ENCODE assay signal across 35 mouse cellular contexts in genomic region chr7:133813331-133813730, GRCm38 (mm10). TPM values are rescaled to one million over a fixed set of nuclear protein-coding genes. Genes with fewer than 3 reads are reported as not detected.
DNase-seq lines count a peak whose midpoint lies in the region; ATAC-seq and TF ChIP-seq lines count a peak whose summit lies in the region.
"Had no signal": no experiment of that assay in that cellular context is flagged by ENCODE, and none has a peak within 500 bp of the region (broad histone marks: within the 10 kb centered on the region; RNA-seq: fewer than 3 reads in every experiment).

No protein-coding gene starts in this region.

- ATAC-seq in forebrain, embryonic 14.5 days, result no peak
- ATAC-seq in forebrain, embryonic 12.5 days (ENCODE audit: low FRiP score), result no peak
- peak; percentile 75 for ATAC-seq in forebrain, postnatal 0 days
- no peak for ATAC-seq in hindbrain, embryonic 13.5 days (ENCODE audit: low FRiP score)
- ATAC-seq: hindbrain, embryonic 16.5 days; midbrain, embryonic 13.5 days had no signal

- H3K9me3 ChIP-seq in forebrain, embryonic 14.5 days (replicated peaks; ENCODE audit: control insufficient read depth, low read length), result no peaks in the 10 kb centered on the region
- no peaks in the 10 kb centered on the region for H3K9me3 ChIP-seq in forebrain, embryonic 12.5 days
- no peaks in the 10 kb centered on the region for H3K9me3 ChIP-seq in forebrain, postnatal 0 days (ENCODE audit: low read length)
- no peaks in the 10 kb centered on the region for H3K9me3 ChIP-seq in hindbrain, embryonic 13.5 days
- H3K9me3 ChIP-seq: G1E; heart, embryonic 13.5 days; limb, embryonic 15.5 days; liver, embryonic 13.5 days; midbrain, embryonic 13.5 days had no signal

- 74% methylated on average over 4 of the region's 4 CpGs for WGBS in forebrain, embryonic 14.5 days
- WGBS in forebrain, embryonic 12.5 days, result 79% methylated on average over 4 of the region's 4 CpGs
- 43% methylated on average over 4 of the region's 4 CpGs for WGBS in forebrain, postnatal 0 days
- WGBS in hindbrain, embryonic 13.5 days, result 63% methylated on average over 4 of the region's 4 CpGs

- no peak overlapping the region for H3K9ac ChIP-seq in forebrain, embryonic 14.5 days (ENCODE audit: low read length)
- no peak overlapping the region for H3K9ac ChIP-seq in forebrain, embryonic 12.5 days
- H3K9ac ChIP-seq in forebrain, postnatal 0 days, result no peak overlapping the region
- H3K9ac ChIP-seq in hindbrain, embryonic 13.5 days, result no peak overlapping the region
- H3K9ac ChIP-seq: heart, embryonic 13.5 days; limb, embryonic 15.5 days; liver, embryonic 13.5 days; midbrain, embryonic 13.5 days had no signal

- no peaks in the 10 kb centered on the region for H3K4me1 ChIP-seq in forebrain, embryonic 14.5 days (ENCODE audit: control insufficient read depth, insufficient read depth, low read length)
- no peaks in the 10 kb centered on the region for H3K4me1 ChIP-seq in forebrain, embryonic 12.5 days
- peaks cover 6% of the 10 kb centered on the region for H3K4me1 ChIP-seq in forebrain, postnatal 0 days (ENCODE audit: insufficient read depth)
- H3K4me1 ChIP-seq in hindbrain, embryonic 13.5 days (replicated peaks), result no peaks in the 10 kb centered on the region
- H3K4me1 ChIP-seq: heart, embryonic 13.5 days; limb, embryonic 15.5 days; liver, embryonic 13.5 days; midbrain, embryonic 13.5 days had no signal

- no peaks in the 10 kb centered on the region for H3K27me3 ChIP-seq in forebrain, embryonic 14.5 days (replicated peaks; ENCODE audit: control insufficient read depth, insufficient read depth, low read length)
- no peaks in the 10 kb centered on the region for H3K27me3 ChIP-seq in forebrain, embryonic 12.5 days
- H3K27me3 ChIP-seq in forebrain, postnatal 0 days (ENCODE audit: insufficient read depth, low read length), result no peaks in the 10 kb centered on the region
- no peaks in the 10 kb centered on the region for H3K27me3 ChIP-seq in hindbrain, embryonic 13.5 days
- H3K27me3 ChIP-seq: heart, embryonic 13.5 days; limb, embryonic 15.5 days; liver, embryonic 13.5 days; midbrain, embryonic 13.5 days had no signal

- H3K4me2 ChIP-seq in forebrain, embryonic 14.5 days (ENCODE audit: low read length), result no peak overlapping the region
- H3K4me2 ChIP-seq in forebrain, embryonic 12.5 days, result no peak overlapping the region
- no peak overlapping the region for H3K4me2 ChIP-seq in forebrain, postnatal 0 days (ENCODE audit: low read depth)
- no peak overlapping the region for H3K4me2 ChIP-seq in hindbrain, embryonic 13.5 days
- H3K4me2 ChIP-seq: heart, embryonic 13.5 days; limb, embryonic 15.5 days; liver, embryonic 13.5 days; midbrain, embryonic 13.5 days had no signal

- no peak overlapping the region for H3K27ac ChIP-seq in forebrain, embryonic 14.5 days (ENCODE audit: low read depth, low read length)
- H3K27ac ChIP-seq in forebrain, embryonic 12.5 days, result no peak overlapping the region
- H3K27ac ChIP-seq in layer of hippocampus, adult 2 months, result peak overlapping the region; percentile 65; the same call in 1 of the 2 replicates
- peak overlapping the region; percentile 78 for H3K27ac ChIP-seq in forebrain, postnatal 0 days (ENCODE audit: low read depth, low read length)
- no peak overlapping the region for H3K27ac ChIP-seq in hindbrain, embryonic 13.5 days
- H3K27ac ChIP-seq: heart, embryonic 13.5 days; limb, embryonic 15.5 days; liver, embryonic 13.5 days; macrophage; midbrain, embryonic 13.5 days had no signal

- TF ChIP-seq CTCF in layer of hippocampus, adult 2 months (conservative IDR thresholded peaks at IDR 0.05), result no peak
- no peak for TF ChIP-seq CTCF in forebrain, postnatal 0 days (IDR thresholded peaks at IDR 0.05; ENCODE audit: low read depth)

- DNase-seq in forebrain, embryonic 14.5 days (ENCODE audit: low spot score), result peak; percentile 43
- peak; percentile 48 to 65 for DNase-seq in layer of hippocampus, adult 2 months (ENCODE audit: low spot score in 2 of 2)
- DNase-seq in layer of hippocampus, postnatal 25 days (ENCODE audit: extremely low spot score in 1 of 2, low spot score in 1 of 2), result no peak
- peak; percentile 70 for DNase-seq in brain, adult 2 months (ENCODE audit: low read depth, low spot score)
- DNase-seq in forebrain, postnatal 0 days, result peak; percentile 73
- DNase-seq in adrenal gland, adult (ENCODE audit: inconsistent age in 2 of 2, low spot score in 1 of 2), result no peak
- DNase-seq: adrenal gland, postnatal 14 days; cerebellum, adult 2 months; cerebellum, postnatal 14 days; gastrocnemius, postnatal 10 days; heart, postnatal 10 days; kidney, adult 2 months; kidney, postnatal 36 days; left cerebral cortex, postnatal 4 days; liver, embryonic 13.5 days; lung, adult 2 months; lung, postnatal 10 days; retina, postnatal 1 day; right cerebral cortex, postnatal 25 days; spleen, adult 18-20 months; thymus, adult 18-20 months; thymus, postnatal 25 days had no signal

- no peak overlapping the region for H3K4me3 ChIP-seq in forebrain, embryonic 14.5 days (ENCODE audit: low read depth, low read length)
- no peak overlapping the region for H3K4me3 ChIP-seq in forebrain, embryonic 12.5 days (replicated peaks)
- H3K4me3 ChIP-seq in layer of hippocampus, adult 2 months, result no peak overlapping the region
- no peak overlapping the region for H3K4me3 ChIP-seq in forebrain, postnatal 0 days (ENCODE audit: low read depth, low read length)
- no peak overlapping the region for H3K4me3 ChIP-seq in hindbrain, embryonic 13.5 days
- H3K4me3 ChIP-seq: erythroblast, embryonic 14.5 days; heart, embryonic 13.5 days; limb, embryonic 15.5 days; liver, embryonic 13.5 days; midbrain, embryonic 13.5 days had no signal

- no peaks in the 10 kb centered on the region for H3K36me3 ChIP-seq in forebrain, embryonic 14.5 days (ENCODE audit: control insufficient read depth, insufficient read depth, low read length)
- H3K36me3 ChIP-seq in forebrain, embryonic 12.5 days (replicated peaks), result no peaks in the 10 kb centered on the region
- no peaks in the 10 kb centered on the region for H3K36me3 ChIP-seq in forebrain, postnatal 0 days (ENCODE audit: insufficient read depth)
- no peaks in the 10 kb centered on the region for H3K36me3 ChIP-seq in hindbrain, embryonic 13.5 days
- H3K36me3 ChIP-seq: G1E; heart, embryonic 13.5 days; limb, embryonic 15.5 days; liver, embryonic 13.5 days; midbrain, embryonic 13.5 days had no signal

RNA-seq across cellular contexts. Expression of gene Dhx32, which starts 30.8 kb away (rescaled TPM):
- polyA plus RNA-seq in forebrain, embryonic 14.5 days (2014; fragmentation: Nextera tagmentation; extraction: Ambion mirVana), result 55.1 and 56.9 TPM in 2 replicates
- polyA plus RNA-seq in forebrain, embryonic 12.5 days (2016; fragmentation: Nextera tagmentation; extraction: Ambion mirVana), result 55.7 and 60.5 TPM in 2 replicates
- total RNA-seq in layer of hippocampus, adult 2 months (2021), result 10 to 100 TPM; 36.5 to 39.2 TPM
- total RNA-seq in layer of hippocampus, postnatal 25 days (2021), result 10 to 100 TPM; 39.5 to 44.2 TPM
- 38.2 and 47.5 TPM in 2 replicates for total RNA-seq in forebrain, postnatal 0 days (2014; rRNA removed)
- polyA plus RNA-seq in forebrain, postnatal 0 days (2015; fragmentation: Nextera tagmentation; extraction: Ambion mirVana), result 43.7 and 53.2 TPM in 2 replicates
- 31.9 and 33.3 TPM in 2 replicates for polyA plus RNA-seq in hindbrain, embryonic 13.5 days (2015; fragmentation: Nextera tagmentation; extraction: Ambion mirVana)

RNA-seq across cellular contexts. Expression of gene Fank1, which starts 36.7 kb away (rescaled TPM):
- polyA plus RNA-seq in forebrain, embryonic 14.5 days (2014; fragmentation: Nextera tagmentation; extraction: Ambion mirVana), result 4.2 and 4.5 TPM in 2 replicates
- polyA plus RNA-seq in forebrain, embryonic 12.5 days (2016; fragmentation: Nextera tagmentation; extraction: Ambion mirVana), result 1.5 TPM in 2 replicates
- 1 to 10 TPM; 2.0 to 2.5 TPM for total RNA-seq in layer of hippocampus, adult 2 months (2021)
- 1 to 10 TPM; 2.4 to 2.7 TPM for total RNA-seq in layer of hippocampus, postnatal 25 days (2021)
- total RNA-seq in forebrain, postnatal 0 days (2014; rRNA removed), result 4.5 and 5.1 TPM in 2 replicates
- 5.2 and 9.0 TPM in 2 replicates for polyA plus RNA-seq in forebrain, postnatal 0 days (2015; fragmentation: Nextera tagmentation; extraction: Ambion mirVana)
- 2.9 and 3.3 TPM in 2 replicates for polyA plus RNA-seq in hindbrain, embryonic 13.5 days (2015; fragmentation: Nextera tagmentation; extraction: Ambion mirVana)
- total RNA-seq: G1E; heart, adult 8-10 months; heart, postnatal 10 days; hematopoietic stem cell, adult 5-6 weeks; megakaryocyte-erythroid progenitor cell, adult 5-6 weeks; monocyte, adult 5-6 weeks had no signal
- polyA plus RNA-seq: erythroblast, embryonic 14.5 days; G1E; heart, embryonic 13.5 days; limb, embryonic 15.5 days; liver, embryonic 13.5 days; macrophage had no signal

Comparison
In these comparisons a context has a peak if more than half of its experiments do, and no peak if none do; other contexts are left out.
1. DNase-seq: peak in forebrain, embryonic 14.5 days (single experiment), layer of hippocampus, adult 2 months (2 of 2), brain, adult 2 months (single experiment) and forebrain, postnatal 0 days (single experiment); none in layer of hippocampus, postnatal 25 days (0 of 2) and adrenal gland, adult (0 of 2).
2. H3K27ac ChIP-seq: peak in layer of hippocampus, adult 2 months (single experiment) and forebrain, postnatal 0 days (single experiment); none in forebrain, embryonic 14.5 days (single experiment), forebrain, embryonic 12.5 days (single experiment) and hindbrain, embryonic 13.5 days (single experiment).